Mouse (Mus musculus) olfactory bulb, adult 2 months (tissue): ENCODE results near the gene Inmt.

ENCODE experiments used
- CTCF ChIP-seq: fragments of 200-500 bp; IDR thresholded peaks from 2 replicates; pipeline ENCODE4 v1.5.1; 2012; ENCODE audit warnings: low read depth, mild to moderate bottlenecking, low read length, moderate library complexity; ENCODE audit not compliant: insufficient read depth
- POLR2A ChIP-seq: fragments of 200-500 bp; IDR thresholded peaks from 2 replicates; pipeline ENCODE4 v1.6.1; 2012; ENCODE audit warnings: mild to moderate bottlenecking, low read depth, low read length, moderate library complexity; ENCODE audit not compliant: insufficient read depth

DNA sequence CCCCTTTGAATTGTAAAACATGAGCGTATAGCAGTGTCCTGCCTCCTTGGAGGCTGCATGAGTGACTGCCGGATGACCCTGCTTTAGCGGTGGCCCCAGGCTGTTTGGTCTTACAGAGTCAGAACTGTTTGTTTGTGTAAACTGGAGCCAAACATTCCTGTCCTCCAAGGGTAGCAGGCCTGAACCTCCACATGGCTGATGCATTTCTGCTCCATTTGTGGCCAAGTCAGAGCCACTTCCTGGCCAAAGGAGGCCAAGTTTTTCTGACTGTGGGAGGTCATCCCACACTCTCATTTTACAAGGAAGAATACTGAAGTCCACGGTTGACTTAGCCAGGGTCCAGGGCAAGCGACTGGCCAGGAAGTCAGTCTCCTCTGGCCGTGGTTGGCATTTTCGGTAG is 4.7 kb upstream of the Inmt start:
- no peak for TF ChIP-seq CTCF
- TF ChIP-seq POLR2A, result no peak
